Mouse (Mus musculus) right cerebral cortex, adult 18-20 months (tissue): ENCODE results near the gene Olfr1248.
"Not testable (repeated sequence)": the region's sequence is repeated elsewhere in the genome, so short reads cannot be mapped to it uniquely, and the experiment has no call there.

Source experiments
- DNase-seq: peaks from one replicate; pipeline ENCODE4 v3.0.0; 2022; ENCODE audit warnings: mixed read lengths

Gene Olfr1248

DNA sequence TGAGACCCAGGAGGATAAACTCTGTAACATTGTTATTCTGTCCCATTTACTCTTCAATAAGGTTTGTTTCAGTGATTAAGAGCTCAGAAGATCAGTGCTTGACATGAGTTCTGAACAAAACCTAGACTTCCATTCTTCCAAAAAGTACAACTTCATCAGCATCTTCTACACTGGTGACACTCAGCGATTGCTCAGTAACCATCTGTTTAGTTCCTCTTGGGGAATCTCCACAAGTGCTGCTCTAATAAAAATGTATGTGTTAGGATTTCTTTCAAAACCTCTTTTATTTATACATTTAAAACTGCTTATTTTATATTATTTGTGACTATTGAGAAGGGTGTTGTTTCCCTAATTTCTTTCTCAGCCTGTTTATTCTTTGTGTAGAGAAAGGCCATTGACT is at the start of gene Olfr1248:
Olfr1248 (minus strand) TSS at position 101 of the 400 bp plus-strand sequence.
- not testable (repeated sequence) for DNase-seq

DNA sequence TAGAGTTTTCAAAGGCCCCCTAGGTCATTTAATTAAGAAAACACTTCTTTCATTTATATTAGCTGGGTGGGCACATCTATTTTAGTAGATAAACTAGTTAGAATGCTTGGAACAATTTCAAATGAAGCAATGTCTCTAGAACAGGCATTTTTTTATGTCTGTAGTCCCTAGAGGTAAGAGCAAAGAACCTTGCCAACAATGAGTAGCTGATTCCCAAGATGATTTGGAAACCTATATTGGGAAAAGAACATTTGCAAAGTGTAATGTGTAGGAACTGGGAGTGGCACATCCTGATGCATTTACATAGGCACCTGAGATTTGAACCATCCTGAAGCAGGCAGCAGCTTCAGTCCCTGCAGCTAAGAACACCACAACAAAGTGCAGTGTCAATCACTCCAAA is 43.3 kb upstream of the Olfr1248 start, which contains the start of gene Olfr1250:
Olfr1250 (minus strand) TSS at position 101 of the 400 bp plus-strand sequence.
- DNase-seq = no peak

DNA sequence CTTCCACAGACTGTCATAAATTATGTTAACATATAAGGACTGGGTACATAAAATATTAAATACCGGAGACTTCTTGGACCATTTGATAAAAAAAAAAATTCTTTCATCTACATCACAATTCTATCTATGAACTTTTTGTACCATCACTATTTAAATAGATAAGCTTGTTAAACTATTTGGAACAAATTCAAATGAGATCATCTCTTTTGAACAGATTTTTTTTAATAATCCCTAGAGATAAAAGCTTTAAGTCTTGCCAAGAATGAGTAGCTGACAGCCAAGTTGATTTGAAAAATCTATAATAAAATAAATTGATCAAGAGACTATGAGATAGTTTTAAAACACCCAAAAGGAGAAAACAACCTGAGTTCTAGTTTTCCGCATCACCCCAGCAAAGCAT is 16.8 kb upstream of the Olfr1248 start, which contains the start of gene Olfr1249:
Olfr1249 (minus strand) TSS at position 101 of the 400 bp plus-strand sequence.
- no peak for DNase-seq

GRCm38 (mm10) chr2:89614030-89614429 is 4.0 kb downstream of the Olfr1248 start, which contains the start of gene Olfr1247:
Olfr1247 (minus strand) TSS chr2:89614130.
- DNase-seq = no peak

- no peak for DNase-seq
Measured at GRCm38 (mm10) chr2:89593057-89593456, 25.0 kb downstream of the Olfr1248 start, which contains the start of gene Olfr1246. Olfr1246 (minus strand) TSS chr2:89593157.

DNA sequence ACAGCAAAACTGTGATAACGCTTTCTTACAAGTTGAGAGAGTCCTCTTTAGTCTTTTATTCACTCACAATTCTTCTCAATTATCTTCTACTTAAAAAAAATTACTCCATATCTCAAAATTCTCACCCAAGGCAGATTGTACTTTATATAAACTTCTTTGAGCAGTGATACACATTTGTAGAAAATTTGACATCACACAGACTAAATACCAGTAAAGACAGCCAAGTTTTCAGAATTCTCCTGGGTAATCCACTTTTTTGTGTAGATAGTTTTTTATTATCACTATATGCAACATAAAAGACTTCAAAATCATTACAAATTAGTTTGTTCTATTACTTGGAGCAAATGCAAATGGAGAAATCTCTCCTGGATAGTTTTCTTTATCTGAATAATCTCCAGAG is 39.7 kb downstream of the Olfr1248 start, which contains the start of gene Olfr1245:
Olfr1245 (minus strand) TSS at position 101 of the 400 bp plus-strand sequence.
- DNase-seq = no peak
